Mouse (Mus musculus) megakaryocyte, embryonic 14.5 days (primary cell): Measurements from ENCODE around the gene Rgs12. TPM values are rescaled to one million over a fixed set of nuclear protein-coding genes. Genes with fewer than 3 reads are reported as not detected.

Experiments
- H3K27me3 ChIP-seq: replicated peaks from 2 replicates; pipeline ENCODE3; 2012; ENCODE audit warnings: inconsistent platforms
- H3K36me3 ChIP-seq: replicated peaks from 2 replicates; pipeline ENCODE3; 2012; ENCODE audit warnings: low read length, inconsistent platforms, mixed read lengths
- H3K4me1 ChIP-seq: 2 replicates; pipeline ENCODE4 v1.6.1; 2012; ENCODE audit warnings: inconsistent platforms
- H3K4me3 ChIP-seq: replicated peaks from 2 replicates; pipeline ENCODE3; 2012; ENCODE audit warnings: moderate library complexity, mild to moderate bottlenecking, inconsistent platforms
- H3K9me3 ChIP-seq: 2 replicates; pipeline ENCODE4 v1.6.1; 2012; ENCODE audit warnings: inconsistent platforms
- FLI1 ChIP-seq: IDR thresholded peaks from 2 replicates; pipeline ENCODE4 v1.6.1; 2012; ENCODE audit warnings: low read length, inconsistent platforms, mixed read lengths
- GATA1 ChIP-seq: IDR thresholded peaks from 3 replicates; pipeline ENCODE4 v1.6.1; 2012; ENCODE audit warnings: mixed read lengths, low read length, inconsistent platforms, borderline replicate concordance
- polyA plus RNA-seq: library from polyadenylated mRNA; stranded (reverse); fragments of >175 nt; gene quantifications from 2 replicates; pipeline ENCODE4 v1.2.3, GENCODE M21; 2012; ENCODE audit warnings: low replicate concordance; ENCODE audit not compliant: insufficient read depth

Gene Rgs12
- polyA plus RNA-seq, 1 experiment = 38.7 TPM

DNA sequence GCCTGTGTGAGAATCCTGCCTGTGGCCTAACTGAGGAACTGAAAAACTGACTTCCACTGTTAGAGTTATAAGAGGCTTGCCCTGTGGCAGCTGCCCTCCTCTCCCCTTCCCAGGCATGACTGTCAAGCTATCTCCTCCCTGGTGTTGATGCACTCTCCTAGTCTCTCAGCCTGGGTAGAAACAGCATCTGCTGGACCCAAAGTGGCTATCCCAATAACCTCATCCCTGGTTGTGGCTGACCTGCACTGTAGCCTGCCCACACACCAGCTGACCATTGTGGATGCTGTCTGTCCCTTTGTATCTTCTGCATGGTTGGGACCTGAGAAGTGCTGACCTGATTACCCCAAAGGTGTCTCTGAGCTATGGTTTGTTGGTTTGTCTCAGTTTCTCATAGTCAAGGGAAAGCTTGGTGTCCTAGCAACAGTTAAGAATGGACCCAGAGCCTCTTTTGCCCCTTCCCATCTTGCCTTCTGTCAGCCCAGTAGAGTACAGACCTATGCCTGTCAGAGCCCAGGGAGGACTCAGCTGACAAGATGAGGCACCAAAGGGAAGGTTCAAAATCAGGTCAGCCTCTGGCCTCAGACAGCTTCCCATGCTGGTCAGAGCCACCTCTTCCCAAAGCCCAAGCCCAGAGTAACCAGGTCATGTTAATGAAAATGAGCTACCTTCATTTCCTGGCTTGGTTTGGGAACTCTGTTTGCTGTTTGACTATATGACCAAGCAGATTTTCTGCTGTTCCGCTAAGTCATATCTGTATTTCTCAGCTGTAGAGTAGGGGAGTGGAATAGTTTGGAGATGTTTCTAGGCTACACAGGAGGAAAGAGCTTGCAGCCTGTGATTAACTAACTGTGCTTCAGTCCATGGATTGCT lies 39.4 kb upstream of the Rgs12 start:
- no peaks in the 10 kb centered on the region for H3K27me3 ChIP-seq
- TF ChIP-seq GATA1 (no peak), FLI1 (no peak)
- peaks cover 100% of the 10 kb centered on the region for H3K4me1 ChIP-seq
- H3K36me3 ChIP-seq = peaks cover 93% of the 10 kb centered on the region
- H3K9me3 ChIP-seq = no peaks in the 10 kb centered on the region
- H3K4me3 ChIP-seq = peak overlapping the region; percentile 84

DNA sequence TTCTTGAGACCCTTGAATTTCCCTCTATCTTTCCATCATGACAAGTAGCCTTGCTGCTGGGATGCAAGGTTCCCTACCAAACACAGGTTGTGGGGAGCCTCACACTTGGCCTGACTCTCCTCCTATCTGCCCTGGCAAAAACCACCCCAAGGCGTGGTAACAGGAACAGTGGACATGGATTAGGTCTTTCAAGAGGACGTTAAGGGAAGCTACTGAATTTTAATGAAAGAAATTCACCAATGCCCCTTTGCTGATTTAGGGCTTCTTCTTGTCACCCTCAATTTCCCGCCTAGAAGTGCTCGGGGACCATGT lies 38.8 kb upstream of the Rgs12 start:
- Histone ChIP-seq H3K4me3 (peak overlapping the region; percentile 13), H3K4me1 (peaks cover 100% of the 10 kb centered on the region)

DNA sequence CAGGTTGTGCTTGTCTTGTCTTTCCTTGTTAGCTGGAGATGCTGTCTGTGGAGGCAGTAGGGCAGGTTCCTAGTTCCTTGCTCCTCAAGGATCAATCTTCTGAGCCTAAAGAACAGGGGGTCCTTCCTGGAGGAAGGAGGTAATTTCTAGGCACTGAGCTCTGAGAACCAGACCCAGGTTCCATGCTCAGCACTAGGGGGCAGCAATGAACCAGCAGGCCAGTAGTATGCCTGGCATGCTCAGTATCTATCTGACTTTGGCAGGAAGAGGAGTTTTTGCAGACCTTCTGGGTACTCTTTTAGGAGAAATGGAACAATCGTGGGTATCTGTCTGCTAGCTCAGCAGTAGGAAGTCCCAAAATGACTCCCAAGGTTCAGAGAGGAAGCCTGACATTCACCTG lies 33.4 kb upstream of the Rgs12 start:
- Histone ChIP-seq H3K36me3 (peaks cover 93% of the 10 kb centered on the region), H3K27me3 (no peaks in the 10 kb centered on the region), H3K4me3 (no peak overlapping the region), H3K4me1 (peaks cover 100% of the 10 kb centered on the region), H3K9me3 (no peaks in the 10 kb centered on the region)
- TF ChIP-seq GATA1 (no peak), FLI1 (no peak)

More for the DNA sequence above, 38.8 kb upstream of the Rgs12 start:
- no peaks in the 10 kb centered on the region for H3K9me3 ChIP-seq
- no peaks in the 10 kb centered on the region for H3K27me3 ChIP-seq
- TF ChIP-seq FLI1 = no peak
- TF ChIP-seq GATA1 = no peak
- peaks cover 93% of the 10 kb centered on the region for H3K36me3 ChIP-seq

DNA sequence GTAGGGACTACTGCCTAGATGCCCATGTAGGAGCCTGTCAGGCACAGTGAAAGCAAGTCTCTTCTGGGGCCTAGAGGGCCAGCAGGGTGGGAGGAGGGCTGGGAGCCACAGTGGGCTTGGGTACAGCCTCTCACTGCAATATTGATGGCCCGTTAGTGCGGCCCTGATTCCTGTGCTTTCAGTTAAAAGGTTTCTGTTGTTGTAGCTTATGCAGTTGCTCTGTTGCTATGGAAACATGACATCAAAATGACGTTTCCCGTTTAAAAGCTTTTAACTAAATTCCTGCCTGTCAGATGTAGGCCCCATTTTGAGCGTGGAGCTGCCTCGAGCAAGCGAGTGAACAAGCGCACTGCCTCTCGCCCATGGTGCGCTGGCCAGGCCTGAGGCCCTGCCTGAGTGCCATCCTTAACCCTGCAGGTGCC lies 32.0 kb upstream of the Rgs12 start:
- TF ChIP-seq FLI1 = no peak
- no peak for TF ChIP-seq GATA1
- H3K36me3 ChIP-seq = peaks cover 94% of the 10 kb centered on the region
- no peaks in the 10 kb centered on the region for H3K9me3 ChIP-seq
- no peak overlapping the region for H3K4me3 ChIP-seq
- H3K4me1 ChIP-seq = peaks cover 100% of the 10 kb centered on the region
- H3K27me3 ChIP-seq = no peaks in the 10 kb centered on the region

DNA sequence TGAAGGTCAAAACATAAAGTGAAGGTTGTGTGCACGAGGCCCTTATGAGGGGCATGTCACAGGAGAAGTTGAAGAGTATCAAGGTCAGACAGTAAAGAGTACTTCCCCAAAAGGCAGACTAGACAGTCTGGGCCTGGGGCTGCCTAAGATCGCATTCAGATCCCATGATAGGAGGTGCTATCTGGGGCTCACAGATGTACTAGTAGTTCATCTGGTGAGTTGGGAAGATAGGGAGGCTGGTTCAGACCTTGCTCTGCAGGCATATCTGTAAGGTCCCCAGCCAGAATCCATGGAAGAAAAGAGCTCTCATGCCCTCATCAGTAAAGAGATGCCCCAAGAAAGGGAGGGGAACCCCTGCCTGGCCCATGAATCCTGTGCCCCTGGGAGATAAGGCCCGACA lies 30.5 kb upstream of the Rgs12 start:
- H3K36me3 ChIP-seq = peaks cover 94% of the 10 kb centered on the region
- no peak overlapping the region for H3K4me3 ChIP-seq
- no peaks in the 10 kb centered on the region for H3K9me3 ChIP-seq
- no peaks in the 10 kb centered on the region for H3K27me3 ChIP-seq
- TF ChIP-seq GATA1 (no peak), FLI1 (no peak)
- peaks cover 100% of the 10 kb centered on the region for H3K4me1 ChIP-seq

DNA sequence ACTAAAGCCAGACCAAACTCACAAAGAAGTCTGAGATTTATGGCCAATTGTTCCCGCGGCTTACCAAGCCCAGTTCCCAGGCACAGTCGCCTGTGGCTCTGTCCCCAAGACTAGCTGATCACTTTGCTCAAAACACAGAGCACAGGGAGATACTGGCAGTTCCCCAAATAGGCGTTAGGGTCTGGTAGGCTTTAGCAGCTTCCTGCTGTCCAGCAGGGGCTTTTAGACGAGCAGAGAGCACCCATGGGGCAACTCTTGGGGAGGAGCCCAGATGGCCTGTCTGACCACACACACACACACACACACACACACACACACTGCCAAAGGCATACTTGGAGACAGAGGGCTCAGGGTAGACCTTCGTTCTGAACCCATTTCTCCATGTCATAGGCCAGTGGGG lies 26.7 kb upstream of the Rgs12 start:
- TF ChIP-seq GATA1 (no peak), FLI1 (no peak)
- H3K4me1 ChIP-seq = peaks cover 97% of the 10 kb centered on the region

DNA sequence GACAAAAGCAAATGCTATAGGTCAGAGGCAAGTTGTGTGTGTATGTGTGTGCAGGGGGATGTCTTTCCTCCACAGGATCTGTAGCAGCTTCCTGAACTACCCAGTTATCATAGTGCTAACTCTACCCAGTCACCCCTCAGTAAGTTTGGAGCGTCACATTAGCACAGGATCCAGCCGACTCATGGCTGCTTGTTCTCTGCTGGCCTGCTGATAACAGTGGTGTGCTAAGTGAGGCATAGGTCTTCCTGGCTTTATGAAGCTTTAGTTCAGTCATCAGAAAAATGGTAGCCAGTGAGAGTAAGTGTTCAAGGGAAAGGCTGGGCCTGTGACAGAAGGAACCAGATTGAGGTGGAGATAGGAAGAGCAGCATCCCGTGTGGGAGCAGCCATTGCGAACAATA lies 25.3 kb upstream of the Rgs12 start:
- TF ChIP-seq FLI1 (no peak), GATA1 (peak; percentile 94)
- Histone ChIP-seq H3K27me3 (no peaks in the 10 kb centered on the region), H3K4me3 (peak overlapping the region; percentile 29), H3K4me1 (peaks cover 90% of the 10 kb centered on the region), H3K9me3 (no peaks in the 10 kb centered on the region), H3K36me3 (peaks cover 88% of the 10 kb centered on the region)

More for the DNA sequence above, 26.7 kb upstream of the Rgs12 start:
- Histone ChIP-seq H3K27me3 (no peaks in the 10 kb centered on the region), H3K36me3 (peaks cover 99% of the 10 kb centered on the region), H3K4me3 (peak overlapping the region; percentile 55), H3K9me3 (no peaks in the 10 kb centered on the region)

DNA sequence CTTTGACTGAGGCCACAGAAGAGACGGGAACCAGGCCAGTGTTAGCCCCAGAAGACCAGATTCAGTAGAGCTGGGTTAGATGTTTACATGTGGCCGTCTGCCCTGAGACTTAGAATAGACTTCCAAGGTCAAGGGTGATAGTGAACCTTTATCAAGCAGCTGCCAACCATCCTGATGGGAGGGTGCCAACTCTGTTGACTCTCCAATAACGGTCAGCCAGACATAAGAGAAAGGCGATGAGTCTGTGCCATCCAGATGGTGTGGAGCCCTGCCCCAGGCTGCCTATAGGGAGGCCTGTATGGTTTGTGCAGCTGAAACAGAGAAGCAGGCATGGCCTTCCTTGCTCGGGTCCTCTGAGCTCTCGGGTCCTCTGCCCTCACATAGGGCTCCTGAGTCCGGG lies 24.7 kb upstream of the Rgs12 start:
- Histone ChIP-seq H3K9me3 (no peaks in the 10 kb centered on the region), H3K36me3 (peaks cover 84% of the 10 kb centered on the region), H3K4me1 (peaks cover 89% of the 10 kb centered on the region), H3K27me3 (no peaks in the 10 kb centered on the region), H3K4me3 (peak overlapping the region; percentile 3)
- TF ChIP-seq FLI1 = no peak
- no peak for TF ChIP-seq GATA1

DNA sequence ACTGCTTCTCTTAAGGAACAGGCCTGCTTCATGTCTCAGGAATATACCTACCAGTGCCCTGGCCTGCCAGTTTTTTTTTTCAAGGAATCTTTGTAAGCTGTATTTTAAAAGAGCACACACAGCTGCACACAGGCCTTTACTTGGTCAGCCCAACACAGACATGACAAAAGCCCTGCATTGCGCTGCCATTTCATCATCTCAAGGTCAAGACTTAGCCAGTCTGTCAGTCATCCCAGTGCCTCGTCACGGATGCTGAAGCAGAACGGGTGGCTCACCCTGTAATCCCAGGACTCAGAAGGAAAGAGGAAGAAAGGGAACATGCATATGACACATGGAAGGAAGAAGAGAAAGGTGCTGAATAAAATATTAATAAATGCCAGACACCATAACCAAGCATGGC lies 21.6 kb upstream of the Rgs12 start:
- Histone ChIP-seq H3K4me3 (no peak overlapping the region), H3K4me1 (peaks cover 89% of the 10 kb centered on the region), H3K27me3 (no peaks in the 10 kb centered on the region), H3K36me3 (peaks cover 57% of the 10 kb centered on the region), H3K9me3 (no peaks in the 10 kb centered on the region)
- no peak for TF ChIP-seq FLI1
- TF ChIP-seq GATA1 = no peak

DNA sequence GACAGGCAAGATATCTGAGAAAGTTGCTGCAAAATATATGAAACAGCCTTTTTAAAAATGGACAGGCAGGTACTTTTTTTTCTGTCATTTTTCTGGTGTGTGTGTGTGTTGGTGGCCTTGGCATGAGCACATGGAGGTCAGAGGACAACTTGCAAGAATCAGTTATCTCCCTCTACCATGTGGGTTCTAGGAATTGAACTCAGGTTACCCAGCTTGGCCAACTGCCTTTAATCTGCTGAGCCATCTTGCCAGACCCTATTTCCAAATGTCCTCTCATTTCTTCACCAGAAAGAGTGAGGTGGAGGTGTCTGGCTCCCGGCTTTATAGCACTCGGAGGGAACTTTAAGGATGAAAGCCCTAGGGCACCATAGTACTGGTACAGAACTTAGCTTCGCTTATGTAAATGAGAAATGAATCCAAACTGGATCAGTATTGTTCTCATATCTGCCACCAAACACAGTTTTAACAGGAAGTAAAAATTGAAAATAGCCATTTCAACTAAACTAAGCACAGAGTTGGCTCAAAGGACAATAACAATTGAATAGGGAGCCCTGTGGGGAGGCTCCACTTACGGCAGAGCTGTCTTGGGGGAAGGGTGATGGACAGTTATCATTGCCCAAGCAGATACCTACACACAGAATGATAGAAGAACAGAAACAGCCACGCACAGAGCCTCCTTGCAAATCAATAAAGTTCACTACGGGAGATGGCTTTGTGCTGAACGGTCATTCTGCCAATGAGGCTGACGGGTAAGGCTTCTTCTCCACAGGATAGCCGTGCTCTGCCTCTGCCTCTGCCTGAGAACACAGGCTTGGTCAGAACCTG lies 18.9 kb upstream of the Rgs12 start:
- H3K27me3 ChIP-seq = no peaks in the 10 kb centered on the region
- H3K4me3 ChIP-seq = peak overlapping the region; percentile 29
- no peaks in the 10 kb centered on the region for H3K9me3 ChIP-seq
- H3K4me1 ChIP-seq = peaks cover 76% of the 10 kb centered on the region
- no peak for TF ChIP-seq FLI1
- TF ChIP-seq GATA1 = no peak
- peaks cover 30% of the 10 kb centered on the region for H3K36me3 ChIP-seq
